Mouse (Mus musculus) liver, embryonic 12.5 days (tissue): ENCODE data around the gene Hlcs. TPM values are rescaled to one million over a fixed set of nuclear protein-coding genes. Genes with fewer than 3 reads are reported as not detected.
A peak's percentile ranks its signal among the peaks of the same experiment; 100 is the strongest.

ENCODE experiments used
- ATAC-seq: fragments of 200-750 bp; cut with Nextera tagmentation; 2 replicates; pipeline ENCODE4 v1.8.0; 2017; ENCODE audit warnings: moderate number of reproducible peaks, mild to moderate bottlenecking, moderate library complexity
- H3K27ac ChIP-seq: fragments of 300-500 bp; sonication (generic); 2 replicates; pipeline ENCODE4 v1.5.1; 2016; ENCODE audit warnings: mild to moderate bottlenecking
- H3K27me3 ChIP-seq: fragments of 300-500 bp; sonication (generic); replicated peaks from 2 replicates; pipeline ENCODE4 v1.6.1; 2016; ENCODE audit warnings: mild to moderate bottlenecking, moderate library complexity
- H3K36me3 ChIP-seq: fragments of 300-500 bp; sonication (generic); 2 replicates; pipeline ENCODE4 v1.6.1; 2016; ENCODE audit warnings: mild to moderate bottlenecking, moderate library complexity
- H3K4me1 ChIP-seq: fragments of 300-500 bp; sonication (generic); 2 replicates; pipeline ENCODE4 v1.6.1; 2016
- H3K4me2 ChIP-seq: fragments of 300-500 bp; sonication (generic); 2 replicates; pipeline ENCODE4 v1.6.1; 2016; ENCODE audit warnings: mild to moderate bottlenecking, moderate library complexity
- H3K4me3 ChIP-seq: fragments of 300-500 bp; sonication (generic); 2 replicates; pipeline ENCODE4 v1.5.1; 2016; ENCODE audit warnings: mild to moderate bottlenecking, moderate library complexity
- H3K9ac ChIP-seq: fragments of 300-500 bp; sonication (generic); 2 replicates; pipeline ENCODE4 v1.6.1; 2016; ENCODE audit warnings: mild to moderate bottlenecking, moderate library complexity
- H3K9me3 ChIP-seq: fragments of 300-500 bp; sonication (generic); replicated peaks from 2 replicates; pipeline ENCODE4 v1.6.1; 2016; ENCODE audit warnings: mild to moderate bottlenecking, moderate library complexity
- WGBS: fragments of 180-500 bp; shearing (Covaris S2); methylation state at CpG from one replicate; pipeline ENCODE4 v1.1.7; 2016; ENCODE audit not compliant: insufficient replicate concordance; 5-methylcytosine and 5-hydroxymethylcytosine counted together
- polyA plus RNA-seq: library from polyadenylated mRNA; unstranded; fragments of >200 nt; fragmentation: Nextera tagmentation; extraction: Ambion mirVana; gene quantifications from 2 replicates; pipeline ENCODE4 v1.2.1, GENCODE M21; 2016

Gene Hlcs
- polyA plus RNA-seq = 4.4 and 4.9 TPM in 2 replicates

GRCm38 (mm10) chr16:94313229-94314030 is at the start of gene Hlcs:
Gene Hlcs (minus strand): TSS chr16:94313571.
- Histone ChIP-seq H3K27ac (peak within 1 kb of the TSS; percentile 93), H3K36me3 (no peaks in the 10 kb centered on the region), H3K4me1 (peaks cover 17% of the 10 kb centered on the region), H3K9me3 (no peaks in the 10 kb centered on the region), H3K4me3 (peak within 1 kb of the TSS; percentile 83), H3K27me3 (no peaks in the 10 kb centered on the region; the same call in none of the 2 replicates), H3K9ac (peak within 1 kb of the TSS; percentile 87), H3K4me2 (peak within 1 kb of the TSS; percentile 77)
- WGBS = under 1% methylated on average over 64 of the region's 64 CpGs
- peak; percentile 90 for ATAC-seq

GRCm38 (mm10) chr16:94362174-94362873 is 49.0 kb upstream of the Hlcs start:
- Histone ChIP-seq H3K4me2 (no peak overlapping the region), H3K36me3 (no peaks in the 10 kb centered on the region), H3K9ac (no peak overlapping the region), H3K9me3 (no peaks in the 10 kb centered on the region), H3K4me3 (no peak overlapping the region), H3K27ac (no peak overlapping the region), H3K4me1 (peaks cover 18% of the 10 kb centered on the region), H3K27me3 (no peaks in the 10 kb centered on the region)
- WGBS = 44% methylated on average over 10 of the region's 10 CpGs
- no peak for ATAC-seq

- no peaks in the 10 kb centered on the region for H3K9me3 ChIP-seq
- H3K9ac ChIP-seq = no peak overlapping the region
- no peak overlapping the region for H3K4me3 ChIP-seq
- WGBS = 79% methylated on average over 13 of the region's 13 CpGs
- peaks cover 25% of the 10 kb centered on the region for H3K4me1 ChIP-seq
- H3K27ac ChIP-seq = no peak overlapping the region
- H3K36me3 ChIP-seq = no peaks in the 10 kb centered on the region
- H3K4me2 ChIP-seq = no peak overlapping the region
- ATAC-seq = no peak
- H3K27me3 ChIP-seq = no peaks in the 10 kb centered on the region
Measured at GRCm38 (mm10) chr16:94360578-94361350, 47.4 kb upstream of the Hlcs start.

- Histone ChIP-seq H3K27me3 (no peaks in the 10 kb centered on the region), H3K9me3 (no peaks in the 10 kb centered on the region), H3K36me3 (no peaks in the 10 kb centered on the region), H3K4me2 (0 out of 2 replicates have a peak overlapping the region, but pooled peaks have one; percentile 3), H3K4me3 (no peak overlapping the region), H3K27ac (0 out of 2 replicates have a peak overlapping the region, but pooled peaks have one; percentile 14), H3K9ac (no peak overlapping the region), H3K4me1 (peaks cover 25% of the 10 kb centered on the region)
- WGBS = 26% methylated on average over 3 of the region's 3 CpGs
- peak; percentile 76 for ATAC-seq
Measured at GRCm38 (mm10) chr16:94358091-94358490, 44.7 kb upstream of the Hlcs start.

GRCm38 (mm10) chr16:94356776-94357494 is 43.6 kb upstream of the Hlcs start:
- Histone ChIP-seq H3K27me3 (no peaks in the 10 kb centered on the region), H3K4me2 (no peak overlapping the region), H3K9ac (no peak overlapping the region), H3K9me3 (no peaks in the 10 kb centered on the region), H3K4me3 (no peak overlapping the region), H3K27ac (no peak overlapping the region), H3K36me3 (no peaks in the 10 kb centered on the region), H3K4me1 (peaks cover 18% of the 10 kb centered on the region)
- WGBS = 66% methylated on average over 11 of the region's 11 CpGs
- no peak for ATAC-seq

- Histone ChIP-seq H3K27ac (no peak overlapping the region), H3K36me3 (no peaks in the 10 kb centered on the region), H3K9me3 (no peaks in the 10 kb centered on the region), H3K9ac (no peak overlapping the region), H3K27me3 (no peaks in the 10 kb centered on the region), H3K4me1 (peaks cover 18% of the 10 kb centered on the region), H3K4me3 (no peak overlapping the region), H3K4me2 (no peak overlapping the region)
- WGBS = 28% methylated on average over 7 of the region's 7 CpGs
- ATAC-seq = no peak
Measured at GRCm38 (mm10) chr16:94356046-94356445, 42.7 kb upstream of the Hlcs start.

- no peaks in the 10 kb centered on the region for H3K27me3 ChIP-seq
- H3K4me3 ChIP-seq = no peak overlapping the region
- peaks cover 18% of the 10 kb centered on the region for H3K4me1 ChIP-seq
- H3K9me3 ChIP-seq = no peaks in the 10 kb centered on the region
- no peak for ATAC-seq
- H3K9ac ChIP-seq = no peak overlapping the region
- H3K4me2 ChIP-seq = no peak overlapping the region
- no peaks in the 10 kb centered on the region for H3K36me3 ChIP-seq
- no peak overlapping the region for H3K27ac ChIP-seq
- 40% methylated on average over 9 of the region's 9 CpGs for WGBS
Measured at GRCm38 (mm10) chr16:94354450-94354849, 41.1 kb upstream of the Hlcs start.

GRCm38 (mm10) chr16:94350287-94350677 is 36.9 kb upstream of the Hlcs start:
- Histone ChIP-seq H3K27ac (no peak overlapping the region), H3K4me2 (no peak overlapping the region), H3K4me3 (no peak overlapping the region), H3K27me3 (no peaks in the 10 kb centered on the region), H3K9me3 (no peaks in the 10 kb centered on the region), H3K4me1 (no peaks in the 10 kb centered on the region), H3K36me3 (no peaks in the 10 kb centered on the region), H3K9ac (no peak overlapping the region)
- WGBS = 73% methylated on average over 10 of the region's 10 CpGs
- no peak for ATAC-seq

- ATAC-seq = no peak
Measured at GRCm38 (mm10) chr16:94349588-94350286, 36.4 kb upstream of the Hlcs start.

GRCm38 (mm10) chr16:94348779-94349178 is 35.4 kb upstream of the Hlcs start:
- Histone ChIP-seq H3K27ac (no peak overlapping the region), H3K27me3 (no peaks in the 10 kb centered on the region), H3K9me3 (no peaks in the 10 kb centered on the region), H3K4me3 (no peak overlapping the region), H3K9ac (no peak overlapping the region), H3K36me3 (no peaks in the 10 kb centered on the region), H3K4me2 (no peak overlapping the region), H3K4me1 (no peaks in the 10 kb centered on the region)
- no peak for ATAC-seq
- WGBS = 77% methylated on average over 2 of the region's 2 CpGs

More at GRCm38 (mm10) chr16:94349588-94350286, 36.4 kb upstream of the Hlcs start:
- Histone ChIP-seq H3K27me3 (no peaks in the 10 kb centered on the region), H3K4me2 (no peak overlapping the region), H3K27ac (no peak overlapping the region), H3K9me3 (no peaks in the 10 kb centered on the region), H3K4me1 (no peaks in the 10 kb centered on the region), H3K4me3 (no peak overlapping the region), H3K36me3 (no peaks in the 10 kb centered on the region), H3K9ac (no peak overlapping the region)
- 63% methylated on average over 11 of the region's 11 CpGs for WGBS
